Mouse (Mus musculus) C2C12 (cell line): ENCODE measurements around the gene Piwil1.

Source experiments
- CTCF ChIP-seq: IDR thresholded peaks from one replicate; pipeline ENCODE4 v1.5.1; 2011; ENCODE audit not compliant: control insufficient read depth, insufficient read depth, insufficient read length
- MAX ChIP-seq: IDR thresholded peaks from one replicate; pipeline ENCODE4 v1.6.1; 2011; ENCODE audit warnings: mild to moderate bottlenecking, control low read depth
- MYOG ChIP-seq: IDR thresholded peaks from one replicate; pipeline ENCODE4 v1.6.1; 2011; ENCODE audit not compliant: control insufficient read depth, insufficient read length; ENCODE audit errors: extremely low read depth
- USF1 ChIP-seq: IDR thresholded peaks from one replicate; pipeline ENCODE4 v1.6.1; 2011; ENCODE audit warnings: low read depth, mild to moderate bottlenecking, control low read depth, moderate library complexity

DNA sequence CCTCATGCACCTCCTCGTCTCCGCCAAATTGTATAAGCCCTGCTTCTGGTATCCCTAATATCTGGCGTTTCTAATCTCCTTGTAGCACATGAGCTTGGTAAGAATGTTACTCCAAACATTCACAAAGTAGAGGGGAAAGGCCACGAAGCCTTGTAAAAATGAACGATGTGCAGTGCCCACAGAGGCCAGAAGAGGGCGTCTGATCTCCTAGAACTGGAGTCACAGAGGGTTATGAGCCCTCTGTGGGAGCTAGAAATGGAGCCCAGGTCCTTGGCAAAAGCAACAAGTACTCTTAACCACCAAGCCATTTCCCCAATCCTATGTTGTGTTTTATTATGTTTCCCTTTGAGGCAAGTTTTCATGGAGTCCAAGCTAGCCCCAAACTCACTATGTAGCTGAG lies 8.2 kb upstream of the Piwil1 start:
- TF ChIP-seq MAX (no peak), CTCF (no peak), MYOG (no peak), USF1 (no peak)
